8 mouse cellular contexts compared by ENCODE assay signal in the genomic region with DNA sequence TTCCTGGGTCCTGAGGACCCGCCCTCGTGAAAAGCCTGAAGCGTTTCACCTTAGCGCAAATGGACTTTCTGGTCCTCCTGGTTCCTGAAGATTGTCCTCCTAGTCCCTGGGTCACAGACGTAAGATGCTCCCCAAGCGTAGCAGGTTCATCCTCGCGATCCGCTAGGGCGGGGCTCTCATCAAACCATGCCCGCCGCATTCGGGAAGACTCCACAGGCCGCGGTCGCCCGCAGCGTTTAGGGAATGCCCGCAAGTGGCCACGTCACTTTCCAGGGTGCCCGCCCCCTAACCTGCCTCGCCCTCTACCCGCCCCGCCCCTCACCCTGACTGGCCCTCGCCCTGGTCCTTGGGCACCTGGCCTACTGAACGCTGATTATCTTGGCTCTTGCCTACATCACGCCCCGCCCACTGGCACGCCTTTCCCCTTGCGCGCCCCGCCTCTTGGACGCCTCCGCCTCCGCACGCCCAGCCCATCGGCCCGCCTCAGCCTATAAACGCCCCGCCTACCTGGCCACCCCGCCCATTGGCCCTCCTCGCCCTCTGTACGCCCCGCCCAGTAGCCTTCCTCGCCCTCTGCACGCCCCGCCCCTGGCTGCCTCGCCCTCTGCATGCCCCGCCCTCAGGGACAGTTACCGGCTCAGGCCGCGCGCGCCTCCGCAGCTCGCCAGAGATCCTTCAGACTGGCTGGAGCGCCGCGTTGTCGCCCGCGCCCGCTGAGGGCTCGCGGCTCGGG. TPM values are rescaled to one million over a fixed set of nuclear protein-coding genes. Genes with fewer than 3 reads are reported as not detected.
DNase-seq lines count a peak whose midpoint lies in the region; ATAC-seq and TF ChIP-seq lines count a peak whose summit lies in the region.

TSS of gene Larp1b (plus strand) at position 659 of the 733 bp plus-strand sequence.

- peaks cover 46% of the 10 kb centered on the region for H3K27me3 ChIP-seq in E14TG2a.4 (ENCODE audit: insufficient read depth, low read length)
- peaks cover 31% of the 10 kb centered on the region for H3K27me3 ChIP-seq in forebrain, embryonic 12.5 days
- no peaks in the 10 kb centered on the region for H3K27me3 ChIP-seq in heart, postnatal 0 days (ENCODE audit: control insufficient read depth, insufficient read depth, low read length)
- peaks cover 6% of the 10 kb centered on the region; the same call in 1 of the 2 replicates for H3K27me3 ChIP-seq in liver, embryonic 16.5 days (ENCODE audit: control insufficient read depth, insufficient read depth, low read depth, low read length)
- peaks cover 27% of the 10 kb centered on the region for H3K27me3 ChIP-seq in neural tube, embryonic 13.5 days
- H3K27me3 ChIP-seq in testis, adult 2 months (ENCODE audit: control insufficient read depth, insufficient read depth, low read length) = no peaks in the 10 kb centered on the region

- H3K36me3 ChIP-seq in E14TG2a.4 (ENCODE audit: insufficient read depth, low read length) = no peaks in the 10 kb centered on the region
- no peaks in the 10 kb centered on the region for H3K36me3 ChIP-seq in forebrain, embryonic 12.5 days (replicated peaks)
- no peaks in the 10 kb centered on the region for H3K36me3 ChIP-seq in heart, postnatal 0 days (replicated peaks; ENCODE audit: control insufficient read depth, insufficient read depth, low read length)
- no peaks in the 10 kb centered on the region for H3K36me3 ChIP-seq in liver, embryonic 16.5 days (ENCODE audit: control insufficient read depth, insufficient read depth)
- no peaks in the 10 kb centered on the region for H3K36me3 ChIP-seq in neural tube, embryonic 13.5 days
- no peaks in the 10 kb centered on the region; the same call in 1 of the 2 replicates for H3K36me3 ChIP-seq in testis, adult 2 months (ENCODE audit: control insufficient read depth, insufficient read depth, low read length)

- TF ChIP-seq POLR2A in testis, adult 2 months (IDR thresholded peaks at IDR 0.05; ENCODE audit: control insufficient read depth, low read depth, low read length) = peak; percentile 94

- H3K27ac ChIP-seq in forebrain, embryonic 12.5 days = peak within 1 kb of the TSS; percentile 82
- peak within 1 kb of the TSS; percentile 92 for H3K27ac ChIP-seq in heart, postnatal 0 days (ENCODE audit: low read depth)
- peak within 1 kb of the TSS; percentile 92 for H3K27ac ChIP-seq in liver, embryonic 16.5 days (ENCODE audit: low read length)
- peak within 1 kb of the TSS; percentile 86 for H3K27ac ChIP-seq in neural tube, embryonic 13.5 days (replicated peaks)
- H3K27ac ChIP-seq in testis, adult 2 months (ENCODE audit: control insufficient read depth, insufficient read depth, low read depth, low read length) = peak within 1 kb of the TSS; percentile 98

- peak; percentile 96 for ATAC-seq in forebrain, embryonic 12.5 days (ENCODE audit: low FRiP score)
- ATAC-seq in heart, postnatal 0 days (ENCODE audit: insufficient read depth, low read depth) = peak; percentile 95
- ATAC-seq in liver, embryonic 16.5 days (ENCODE audit: low read depth) = peak; percentile 89
- peak; percentile 98 for ATAC-seq in neural tube, embryonic 13.5 days (ENCODE audit: low read depth)

- peaks cover 27% of the 10 kb centered on the region for H3K4me1 ChIP-seq in E14TG2a.4 (replicated peaks; ENCODE audit: low read depth, low read length)
- peaks cover 13% of the 10 kb centered on the region; the same call in 1 of the 2 replicates for H3K4me1 ChIP-seq in forebrain, embryonic 12.5 days
- peaks cover 4% of the 10 kb centered on the region; the same call in 1 of the 2 replicates for H3K4me1 ChIP-seq in heart, postnatal 0 days (ENCODE audit: control insufficient read depth, insufficient read depth)
- peaks cover 13% of the 10 kb centered on the region for H3K4me1 ChIP-seq in liver, embryonic 16.5 days (ENCODE audit: control insufficient read depth, low read depth, low read length)
- peaks cover 13% of the 10 kb centered on the region for H3K4me1 ChIP-seq in neural tube, embryonic 13.5 days (replicated peaks)
- H3K4me1 ChIP-seq in testis, adult 2 months (ENCODE audit: control insufficient read depth, insufficient read depth, low read length) = peaks cover 6% of the 10 kb centered on the region

- no peak for TF ChIP-seq EP300 in heart, postnatal 0 days (IDR thresholded peaks at IDR 0.05; ENCODE audit: low read depth)

- WGBS in forebrain, embryonic 12.5 days = under 1% methylated on average over 60 of the region's 66 CpGs
- WGBS in heart, postnatal 0 days = under 1% methylated on average over 63 of the region's 66 CpGs
- under 1% methylated on average over 65 of the region's 66 CpGs for WGBS in liver, embryonic 16.5 days (ENCODE audit: insufficient replicate concordance)
- under 1% methylated on average over 64 of the region's 66 CpGs for WGBS in neural tube, embryonic 13.5 days

- DNase-seq in c-Kit-positive CD71-positive TER-119-positive erythroid progenitor cells, embryonic 14.5 days (ENCODE audit: low spot score) = peak; percentile 99
- DNase-seq in heart, postnatal 0 days (ENCODE audit: low spot score) = peak; percentile 98
- peak; percentile 100 for DNase-seq in kidney, postnatal 4 days

- H3K4me2 ChIP-seq in forebrain, embryonic 12.5 days = peak within 1 kb of the TSS; percentile 99
- H3K4me2 ChIP-seq in heart, postnatal 0 days (ENCODE audit: low read depth, low read length) = peak within 1 kb of the TSS; percentile 90
- H3K4me2 ChIP-seq in liver, embryonic 16.5 days (ENCODE audit: low read depth, low read length) = peak within 1 kb of the TSS; percentile 95
- H3K4me2 ChIP-seq in neural tube, embryonic 13.5 days = peak within 1 kb of the TSS; percentile 85

- peak within 1 kb of the TSS; percentile 82 for H3K9ac ChIP-seq in forebrain, embryonic 12.5 days
- peak within 1 kb of the TSS; percentile 88 for H3K9ac ChIP-seq in heart, postnatal 0 days (replicated peaks; ENCODE audit: low read depth, low read length)
- peak within 1 kb of the TSS; percentile 93 for H3K9ac ChIP-seq in liver, embryonic 16.5 days (ENCODE audit: low read depth, low read length)
- peak within 1 kb of the TSS; percentile 83 for H3K9ac ChIP-seq in neural tube, embryonic 13.5 days

- TF ChIP-seq CTCF in E14TG2a.4 (conservative IDR thresholded peaks at IDR 0.05; ENCODE audit: low read length) = no peak
- TF ChIP-seq CTCF in heart, postnatal 0 days (IDR thresholded peaks at IDR 0.05; ENCODE audit: low read depth) = no peak
- TF ChIP-seq CTCF in testis, adult 2 months (IDR thresholded peaks at IDR 0.05; ENCODE audit: control insufficient read depth, insufficient read depth, insufficient replicate concordance, low read depth, low read length) = no peak

- peak within 1 kb of the TSS; percentile 87 for H3K4me3 ChIP-seq in E14TG2a.4 (replicated peaks; ENCODE audit: low read length)
- peak within 1 kb of the TSS; percentile 84 for H3K4me3 ChIP-seq in forebrain, embryonic 12.5 days (replicated peaks)
- peak within 1 kb of the TSS; percentile 73 for H3K4me3 ChIP-seq in heart, postnatal 0 days (ENCODE audit: low read depth, low read length)
- peak within 1 kb of the TSS; percentile 93 for H3K4me3 ChIP-seq in liver, embryonic 16.5 days (ENCODE audit: low read depth, low read length)
- peak within 1 kb of the TSS; percentile 80 for H3K4me3 ChIP-seq in neural tube, embryonic 13.5 days
- H3K4me3 ChIP-seq in testis, adult 2 months (ENCODE audit: control insufficient read depth, low read depth, low read length) = peak within 1 kb of the TSS; percentile 98

- H3K9me3 ChIP-seq in E14TG2a.4 (ENCODE audit: low read length) = no peaks in the 10 kb centered on the region
- no peaks in the 10 kb centered on the region for H3K9me3 ChIP-seq in forebrain, embryonic 12.5 days
- no peaks in the 10 kb centered on the region for H3K9me3 ChIP-seq in heart, postnatal 0 days (replicated peaks; ENCODE audit: control insufficient read depth, low read length)
- no peaks in the 10 kb centered on the region for H3K9me3 ChIP-seq in liver, embryonic 16.5 days (replicated peaks; ENCODE audit: control insufficient read depth, low read length)
- no peaks in the 10 kb centered on the region for H3K9me3 ChIP-seq in neural tube, embryonic 13.5 days

RNA-seq across cellular contexts. Expression of gene Larp1b, which starts in this region (rescaled TPM):
- 2.7 and 3.0 TPM in 2 replicates for polyA plus RNA-seq in forebrain, embryonic 12.5 days (2016; fragmentation: Nextera tagmentation; extraction: Ambion mirVana)
- 20.7 and 37.9 TPM in 2 replicates for total RNA-seq in heart, postnatal 0 days (2014; rRNA removed; ENCODE audit: low replicate concordance)
- polyA plus RNA-seq in heart, postnatal 0 days (2015; fragmentation: Nextera tagmentation; extraction: Ambion mirVana) = 33.2 and 35.4 TPM in 2 replicates
- 7.1 and 7.4 TPM in 2 replicates for polyA plus RNA-seq in liver, embryonic 16.5 days (2015; fragmentation: Nextera tagmentation; extraction: Ambion mirVana)
- polyA plus RNA-seq in neural tube, embryonic 13.5 days (2015; fragmentation: Nextera tagmentation; extraction: Ambion mirVana) = 4.9 and 5.1 TPM in 2 replicates
- 114 and 127 TPM in 2 replicates for polyA plus RNA-seq in testis, adult 2 months (2012; rRNA removed)

Comparison
In these comparisons a context has a peak if more than half of its experiments do, and no peak if none do; other contexts are left out.
1. Peak in every context shown above with its lines: DNase-seq, ATAC-seq, H3K4me3 ChIP-seq and H3K27ac ChIP-seq.